Mouse (Mus musculus) left cerebral cortex, adult 2 months (tissue): ENCODE data around the gene Elfn1. TPM values are rescaled to one million over a fixed set of nuclear protein-coding genes. Genes with fewer than 3 reads are reported as not detected.

Experiments used
- DNase-seq, 2 experiments: peaks; one replicate each; pipeline ENCODE4 v3.0.0; 2021 to 2022; ENCODE audit warnings: low spot score in 2 of 2, mixed read lengths in 1 of 2; ENCODE audit errors: extremely low spot score in 1 of 2
- H3K27ac ChIP-seq: fragments of 200-600 bp; 2 replicates; pipeline ENCODE4 v1.8.1; 2022
- H3K4me3 ChIP-seq: fragments of 200-600 bp; 2 replicates; pipeline ENCODE4 v1.8.1; 2022
- CTCF ChIP-seq: fragments of 200-600 bp; IDR thresholded peaks from 2 replicates; pipeline ENCODE4 v1.8.1; 2022; ENCODE audit warnings: antibody characterized with exemption, mild to moderate bottlenecking, moderate library complexity
- intact Hi-C: fragments of 180-260 bp; cut with DNase I; formaldehyde crosslinking; loops from one replicate; pipeline ENCODE4 v1.15.1; 2025
- total RNA-seq, 2 experiments: library from RNA; stranded (reverse); gene quantifications; 2 replicates each; pipeline ENCODE4 v1.2.3; 2021

Elfn1 gene
- total RNA-seq, 2 experiments from 2014 or later: 34.5 to 38.1 TPM

DNA sequence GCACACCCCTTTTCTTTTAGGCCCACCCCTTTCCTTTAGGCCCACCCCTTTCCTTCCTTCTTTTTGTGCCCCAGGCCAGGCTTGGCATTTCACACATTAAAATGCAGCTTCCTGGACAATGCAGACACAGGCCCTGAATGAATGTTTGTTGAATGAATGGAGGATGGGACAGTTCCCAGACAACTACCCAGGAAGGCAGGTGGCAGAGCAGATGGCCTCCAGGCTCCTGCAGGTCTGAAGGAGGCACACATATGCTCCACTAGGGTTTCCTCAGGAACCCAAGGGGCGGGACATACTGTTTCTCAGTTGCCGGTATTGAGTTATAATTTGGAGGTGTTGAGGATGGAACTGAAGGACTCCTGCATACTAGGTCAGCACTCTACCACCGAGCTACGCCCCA lies 40.8 kb downstream of the Elfn1 start:
- Histone ChIP-seq H3K27ac (no peak overlapping the region), H3K4me3 (no peak overlapping the region)
- intact Hi-C loops: no loop called here
- no peak for DNase-seq
- TF ChIP-seq CTCF: no peak

DNA sequence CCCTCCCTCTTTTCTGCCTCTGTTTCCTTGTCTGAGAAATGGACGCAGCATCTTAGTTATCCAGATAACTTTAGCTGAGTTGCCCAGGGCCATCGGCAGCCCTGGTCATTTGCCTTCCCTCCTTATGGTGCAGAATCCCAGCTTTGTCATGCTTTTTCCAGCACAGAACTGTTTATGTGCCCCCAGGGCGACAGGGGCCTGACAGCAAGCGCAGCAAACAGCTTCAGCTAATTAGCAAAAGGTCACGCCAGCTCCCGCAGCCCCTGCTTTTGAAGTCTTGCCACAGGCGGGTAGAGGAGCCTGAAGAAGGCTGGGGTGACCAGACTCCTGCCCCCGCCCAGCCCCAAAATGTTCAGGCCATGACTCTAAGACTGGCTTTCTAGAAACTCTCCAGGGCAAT lies 41.6 kb downstream of the Elfn1 start:
- H3K27ac ChIP-seq: no peak overlapping the region
- no peak for TF ChIP-seq CTCF
- DNase-seq: no peak
- intact Hi-C loops: no loop called here
- no peak overlapping the region for H3K4me3 ChIP-seq

DNA sequence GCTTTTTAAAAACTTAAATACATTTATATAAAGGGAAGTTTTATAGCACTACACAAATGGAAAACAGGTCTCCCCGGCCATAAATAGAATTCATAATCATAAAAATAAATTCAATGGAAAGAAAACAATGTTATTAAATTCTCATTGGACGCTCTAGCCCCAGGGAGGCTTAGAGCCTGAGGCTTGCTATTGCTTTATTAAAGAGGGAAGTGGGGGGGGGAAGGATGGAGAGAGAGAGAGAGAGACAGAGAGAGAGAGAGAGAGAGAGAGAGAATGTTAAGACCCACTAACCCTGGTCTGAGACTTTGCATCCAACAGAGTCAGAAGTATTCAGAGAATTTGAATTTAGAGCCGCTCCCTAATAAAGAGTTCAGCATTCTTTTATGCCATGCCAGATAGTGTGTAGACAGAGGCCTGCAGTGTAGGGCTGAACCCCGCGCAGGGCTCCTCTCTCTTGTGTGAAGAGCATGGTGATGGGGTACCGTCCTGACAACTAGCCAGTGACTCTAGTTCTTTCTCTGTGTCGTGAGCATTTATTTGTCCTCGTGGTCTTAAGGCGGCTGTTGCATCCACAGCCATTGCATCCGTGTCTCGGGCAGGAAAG lies 42.3 kb downstream of the Elfn1 start:
- H3K4me3 ChIP-seq: no peak overlapping the region
- intact Hi-C loops: no loop called here
- H3K27ac ChIP-seq: no peak overlapping the region
- DNase-seq: no peak
- no peak for TF ChIP-seq CTCF

DNA sequence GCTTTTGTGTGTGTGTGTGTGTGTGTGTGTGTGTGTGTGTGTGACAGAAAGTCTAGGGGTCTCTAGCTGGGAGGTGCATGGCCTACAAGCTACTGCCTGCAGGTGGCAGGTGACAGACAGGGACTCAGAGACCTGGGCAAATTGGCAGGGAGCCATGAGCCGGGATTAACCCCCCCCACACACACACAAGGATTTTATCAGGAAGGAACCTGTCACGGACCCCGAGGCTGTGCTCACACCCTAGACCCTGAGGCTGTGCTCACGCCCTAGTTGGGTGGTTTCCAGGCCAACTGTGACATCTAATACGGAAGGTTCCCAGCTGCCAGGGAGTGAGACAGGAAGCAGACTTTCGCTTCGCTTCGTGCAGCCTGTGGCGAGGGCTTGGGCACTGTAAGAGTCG lies 49.1 kb downstream of the Elfn1 start:
- no peak overlapping the region for H3K27ac ChIP-seq
- intact Hi-C loops: no loop called here
- DNase-seq: no peak
- TF ChIP-seq CTCF: no peak
- H3K4me3 ChIP-seq: no peak overlapping the region

DNA sequence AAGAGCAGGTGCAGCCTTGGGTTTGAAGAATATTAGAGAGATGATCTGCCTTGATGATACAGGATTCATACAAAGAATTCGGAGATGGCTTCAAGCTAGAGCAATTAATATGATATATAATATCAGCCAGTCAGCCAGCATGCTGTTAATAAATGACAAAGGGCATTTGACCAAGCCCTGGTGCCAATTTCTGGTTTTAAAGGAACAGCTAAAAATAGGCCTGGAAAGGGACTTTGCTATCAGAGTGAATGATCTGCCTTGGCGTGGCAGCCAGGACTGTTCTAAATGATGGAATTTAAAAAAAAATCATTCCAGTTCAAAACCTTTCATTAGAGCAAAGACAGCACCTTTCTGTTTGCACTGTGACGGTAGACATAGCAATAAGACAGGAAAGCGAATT lies 52.0 kb downstream of the Elfn1 start:
- TF ChIP-seq CTCF: no peak
- H3K4me3 ChIP-seq: no peak overlapping the region
- H3K27ac ChIP-seq: no peak overlapping the region
- no peak for DNase-seq
- intact Hi-C loops: no loop called here

DNA sequence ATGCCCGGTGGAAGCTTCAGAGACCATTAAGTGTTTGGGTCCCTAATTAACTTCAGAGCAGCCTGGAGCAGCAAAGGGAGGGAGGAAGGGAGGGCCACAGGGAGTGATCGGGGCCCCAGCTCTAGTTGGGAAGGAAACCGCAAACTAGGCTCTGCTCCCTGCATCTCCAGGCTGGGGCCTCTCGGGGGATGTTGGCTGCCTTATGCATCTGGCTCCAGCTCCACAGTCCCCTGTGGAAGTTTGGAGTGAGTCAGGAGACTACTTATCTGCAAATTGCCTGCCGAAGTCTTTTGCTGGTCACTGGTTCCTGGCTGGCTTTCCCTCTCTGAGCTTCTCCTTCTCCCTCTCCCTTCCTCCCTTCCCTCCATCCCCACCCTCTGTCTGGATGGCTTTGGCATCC lies 56.6 kb downstream of the Elfn1 start:
- intact Hi-C loops: no loop called here
- DNase-seq: no peak

DNA sequence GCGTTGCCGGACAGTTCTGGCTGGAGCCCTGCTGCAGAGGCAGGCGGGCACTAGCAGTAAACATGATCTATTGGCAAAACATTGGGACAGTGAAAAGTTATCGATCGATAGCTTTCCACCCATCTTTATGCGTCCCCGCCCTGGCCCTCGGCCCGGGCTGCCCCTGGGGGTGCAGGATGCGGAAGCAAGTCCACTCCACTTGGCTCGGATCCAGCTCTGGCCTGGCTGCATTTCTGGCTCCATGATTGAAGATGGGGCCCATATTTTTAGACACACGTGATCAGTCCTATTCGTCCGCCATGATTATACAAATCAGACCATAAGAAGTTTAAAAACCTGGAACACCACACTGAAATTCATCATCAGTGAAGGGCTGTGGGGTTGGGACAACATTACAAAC lies 57.9 kb downstream of the Elfn1 start:
- H3K4me3 ChIP-seq: no peak overlapping the region
- no peak for TF ChIP-seq CTCF
- intact Hi-C loops: no loop called here
- DNase-seq: no peak
- H3K27ac ChIP-seq: no peak overlapping the region

More for the DNA sequence above, 56.6 kb downstream of the Elfn1 start:
- Histone ChIP-seq H3K27ac (no peak overlapping the region), H3K4me3 (no peak overlapping the region)
- TF ChIP-seq CTCF: no peak

DNA sequence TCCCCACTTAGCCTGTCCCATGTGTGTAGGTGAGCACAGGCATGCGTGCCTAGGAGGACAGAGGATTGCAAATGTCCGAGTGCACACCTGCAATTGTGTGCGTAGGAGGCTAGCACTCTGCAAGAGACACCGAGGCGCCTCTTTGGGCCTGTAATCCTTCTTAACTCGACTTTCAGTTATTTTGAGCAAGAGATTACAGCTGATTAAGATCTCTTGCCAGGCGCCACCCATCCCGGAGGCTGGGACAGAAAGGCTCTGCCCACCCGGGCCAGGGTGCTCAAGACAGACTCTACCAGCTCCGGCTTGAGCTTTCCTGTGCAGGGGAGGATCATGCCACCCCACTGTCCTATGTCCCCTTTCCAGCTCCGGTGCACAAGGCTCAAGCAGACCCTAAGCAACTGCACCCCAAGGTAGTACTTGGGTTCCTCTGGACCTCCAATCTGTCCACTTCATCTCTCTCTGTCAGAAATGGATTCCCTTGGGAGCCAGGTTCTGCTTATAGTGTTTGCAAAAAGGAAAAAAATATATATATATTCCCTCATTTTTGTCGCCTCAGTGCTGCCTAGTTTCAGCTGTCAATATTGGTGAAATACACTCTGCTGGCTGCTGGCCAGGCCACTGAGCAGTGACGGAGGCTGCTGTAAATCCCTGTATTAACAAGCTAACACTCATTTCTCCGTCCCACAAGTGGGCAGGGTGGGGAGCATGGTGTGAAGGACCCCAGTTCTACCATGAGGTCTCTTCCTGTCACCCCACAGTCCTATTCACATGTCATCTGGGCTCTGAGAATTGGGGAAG lies 61.6 kb downstream of the Elfn1 start:
- no peak overlapping the region for H3K27ac ChIP-seq
- H3K4me3 ChIP-seq: no peak overlapping the region
- intact Hi-C loops: no loop called here
- no peak for TF ChIP-seq CTCF
- DNase-seq: no peak

DNA sequence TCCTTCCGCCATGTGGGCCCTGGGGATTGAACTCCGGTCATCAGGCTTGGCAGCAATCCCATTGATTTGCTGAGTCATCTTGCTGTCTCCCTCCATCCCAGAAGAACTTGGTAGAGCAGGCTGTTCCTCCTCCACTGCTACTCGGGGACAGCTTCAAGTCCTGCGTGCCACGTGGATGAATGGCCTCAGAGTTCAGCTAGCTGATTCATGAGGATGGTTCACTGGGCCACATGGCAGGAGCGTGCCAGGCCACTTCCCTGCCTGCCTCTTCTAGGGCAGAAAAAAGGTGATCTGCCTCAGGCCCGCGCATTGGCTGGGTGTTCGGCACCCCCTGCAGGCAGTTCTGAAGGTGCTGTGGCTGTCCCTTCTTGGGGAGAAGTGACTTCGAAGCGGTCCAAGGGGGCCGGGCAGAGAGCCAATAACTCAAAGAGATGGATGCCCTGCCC lies 62.5 kb downstream of the Elfn1 start:
- TF ChIP-seq CTCF: peak; percentile 40
- DNase-seq: peak in 1 of 2 experiments; percentile 26
- intact Hi-C loops: no loop called here
- Histone ChIP-seq H3K4me3 (no peak overlapping the region), H3K27ac (no peak overlapping the region)

DNA sequence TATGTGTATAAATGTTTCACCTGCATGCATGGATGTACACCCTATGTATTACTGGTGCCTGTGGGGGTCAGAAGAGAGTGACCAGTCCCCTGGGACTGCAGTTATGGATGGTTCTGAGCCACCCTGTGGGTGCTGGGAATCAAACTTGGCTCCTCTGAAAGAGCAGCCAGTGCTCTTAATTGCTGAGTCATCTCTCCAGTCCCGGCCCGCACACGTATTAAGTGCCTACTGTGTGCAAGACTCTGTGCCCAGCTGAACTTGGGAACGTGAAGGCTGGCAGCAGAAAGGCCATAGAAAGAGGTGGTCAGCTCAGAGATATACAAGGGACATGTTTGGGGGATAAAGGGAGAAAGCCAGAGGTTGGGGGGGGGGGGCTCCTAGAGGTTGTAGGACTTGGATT lies 68.8 kb downstream of the Elfn1 start:
- H3K27ac ChIP-seq: no peak overlapping the region
- no peak for DNase-seq
- H3K4me3 ChIP-seq: no peak overlapping the region
- intact Hi-C loops: no loop called here
- TF ChIP-seq CTCF: no peak

DNA sequence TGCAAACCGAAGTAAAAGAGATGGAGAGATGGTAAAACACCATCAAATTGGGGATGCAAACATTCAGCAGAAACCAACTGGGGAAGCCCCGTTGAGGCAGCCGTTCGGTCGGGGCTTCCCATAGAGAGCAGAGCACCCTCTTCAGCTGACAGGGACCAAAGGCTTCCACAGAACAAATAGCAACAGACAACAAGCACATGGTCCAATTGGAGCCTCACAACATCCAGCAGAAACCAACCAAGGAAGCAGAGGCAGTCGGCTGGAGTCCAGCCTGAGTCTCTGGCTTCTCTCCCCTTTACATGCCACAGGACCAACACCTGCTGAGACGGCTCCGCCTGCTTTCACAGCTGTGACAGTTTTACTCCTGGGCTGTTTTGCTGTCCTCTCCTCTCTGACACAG lies 69.7 kb downstream of the Elfn1 start:
- no peak for TF ChIP-seq CTCF
- DNase-seq: no peak
- Histone ChIP-seq H3K27ac (no peak overlapping the region), H3K4me3 (no peak overlapping the region)
- intact Hi-C loops: no loop called here

DNA sequence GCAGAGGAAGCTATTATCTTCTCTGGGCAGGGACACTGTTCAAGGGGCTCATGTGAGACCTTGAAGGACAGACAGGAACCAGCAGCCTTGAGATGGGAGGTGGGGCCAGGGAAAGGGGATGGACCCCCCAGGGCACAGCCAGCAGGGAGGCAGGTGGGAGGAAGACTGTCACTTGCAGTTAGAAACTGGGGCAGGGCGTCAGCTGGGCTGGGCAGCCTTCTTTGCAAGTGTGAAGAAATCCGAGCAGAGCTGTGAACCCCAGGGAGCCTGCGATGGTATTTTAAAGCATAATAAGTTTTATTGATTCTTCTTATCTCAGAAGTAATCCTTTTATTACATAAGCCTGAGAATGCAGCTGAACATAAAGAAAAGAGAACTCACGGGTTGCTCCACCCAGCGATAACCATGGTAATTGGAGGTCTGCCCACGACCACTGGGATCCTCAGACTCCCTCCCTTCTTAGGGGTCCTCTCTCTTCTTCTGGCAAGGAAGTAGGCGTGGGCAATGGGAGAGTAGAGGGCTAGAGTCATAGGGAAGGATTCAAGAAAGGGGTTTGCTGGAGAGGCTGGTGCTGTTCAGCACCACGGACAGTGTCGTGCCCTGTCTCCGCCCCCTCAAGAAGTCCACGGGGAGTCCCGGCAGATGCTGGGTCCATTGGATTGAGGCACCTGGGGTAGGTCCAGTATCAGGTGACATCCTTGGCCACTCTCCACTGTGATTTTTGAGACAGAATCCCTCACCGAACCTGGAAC lies 71.0 kb downstream of the Elfn1 start:
- Histone ChIP-seq H3K27ac (peak overlapping the region; percentile 45; the same call in 1 of the 2 replicates), H3K4me3 (no peak overlapping the region)
- intact Hi-C loops: no loop called here
- DNase-seq: no peak
- no peak for TF ChIP-seq CTCF
